Mouse (Mus musculus) embryo, embryonic 11 days (tissue): ENCODE measurements around the gene Elmsan1.

ENCODE experiments used
- DNase-seq: peaks from one replicate; pipeline ENCODE4 v3.0.0-alpha.2; 2015

Elmsan1 gene

GRCm38 (mm10) chr12:84214495-84215175, 4.0 kb downstream of the Elmsan1 start:
- no peak for DNase-seq

- DNase-seq = no peak
Observed at GRCm38 (mm10) chr12:84212297-84212696, 6.4 kb downstream of the Elmsan1 start.

- no peak for DNase-seq
Observed at GRCm38 (mm10) chr12:84211021-84211538, 7.6 kb downstream of the Elmsan1 start.

- DNase-seq = no peak
Observed at GRCm38 (mm10) chr12:84210288-84210687, 8.4 kb downstream of the Elmsan1 start.

- no peak for DNase-seq
Observed at GRCm38 (mm10) chr12:84209093-84209492, 9.6 kb downstream of the Elmsan1 start.

GRCm38 (mm10) chr12:84207209-84207817, 11.4 kb downstream of the Elmsan1 start:
- no peak for DNase-seq

- no peak for DNase-seq
Observed at GRCm38 (mm10) chr12:84206525-84206924, 12.2 kb downstream of the Elmsan1 start.

- no peak for DNase-seq
Observed at GRCm38 (mm10) chr12:84205659-84206185, 13.0 kb downstream of the Elmsan1 start.

- DNase-seq = no peak
Observed at GRCm38 (mm10) chr12:84204662-84205061, 14.0 kb downstream of the Elmsan1 start.

- DNase-seq = no peak
Observed at GRCm38 (mm10) chr12:84203778-84204216, 14.9 kb downstream of the Elmsan1 start.

- DNase-seq = no peak
Observed at GRCm38 (mm10) chr12:84203170-84203777, 15.4 kb downstream of the Elmsan1 start.

- DNase-seq = no peak
Observed at GRCm38 (mm10) chr12:84202561-84202960, 16.1 kb downstream of the Elmsan1 start.

GRCm38 (mm10) chr12:84201686-84202484, 16.8 kb downstream of the Elmsan1 start:
- no peak for DNase-seq

- DNase-seq = no peak
Observed at GRCm38 (mm10) chr12:84201222-84201621, 17.5 kb downstream of the Elmsan1 start.

- no peak for DNase-seq
Observed at GRCm38 (mm10) chr12:84198880-84199279, 19.8 kb downstream of the Elmsan1 start.

- DNase-seq = no peak
Observed at GRCm38 (mm10) chr12:84198076-84198679, 20.5 kb downstream of the Elmsan1 start.

GRCm38 (mm10) chr12:84195195-84195594, 23.5 kb downstream of the Elmsan1 start:
- no peak for DNase-seq

GRCm38 (mm10) chr12:84194400-84195109, 24.1 kb downstream of the Elmsan1 start:
- no peak for DNase-seq

- DNase-seq = peak; percentile 96
Observed at GRCm38 (mm10) chr12:84193642-84194399, 24.9 kb downstream of the Elmsan1 start.

- peak; percentile 88 for DNase-seq
Observed at GRCm38 (mm10) chr12:84192741-84193641, 25.7 kb downstream of the Elmsan1 start.
